Mouse (Mus musculus): Measurements from ENCODE around the gene Hoxd10. TPM values are rescaled to one million over a fixed set of nuclear protein-coding genes. Genes with fewer than 3 reads are reported as not detected.

Hoxd10 gene
- total RNA-seq, 2 experiments from 2014 or later, result not detected

- ATAC-seq (replicated peaks; ENCODE audit: poor library complexity), result peak; percentile 61
Observed at GRCm38 (mm10) chr2:74663291-74663925, 28.3 kb upstream of the Hoxd10 start.

GRCm38 (mm10) chr2:74666411-74666810 lies 25.3 kb upstream of the Hoxd10 start:
- ATAC-seq (replicated peaks; ENCODE audit: poor library complexity), result no peak

- ATAC-seq (replicated peaks; ENCODE audit: poor library complexity), result no peak
Observed at GRCm38 (mm10) chr2:74667191-74667841, 24.4 kb upstream of the Hoxd10 start.

GRCm38 (mm10) chr2:74667842-74668357 lies 23.8 kb upstream of the Hoxd10 start, which contains the start of gene Hoxd13:
TSS of gene Hoxd13 (plus strand) at chr2:74668310.
- ATAC-seq (replicated peaks; ENCODE audit: poor library complexity), result no peak

GRCm38 (mm10) chr2:74668370-74669229 lies 23.1 kb upstream of the Hoxd10 start:
- ATAC-seq (replicated peaks; ENCODE audit: poor library complexity), result no peak

- no peak for ATAC-seq (replicated peaks; ENCODE audit: poor library complexity)
Observed at GRCm38 (mm10) chr2:74669230-74669578, 22.5 kb upstream of the Hoxd10 start.

- no peak for ATAC-seq (replicated peaks; ENCODE audit: poor library complexity)
Observed at GRCm38 (mm10) chr2:74669650-74670235, 22.0 kb upstream of the Hoxd10 start.

GRCm38 (mm10) chr2:74670632-74671188 lies 21.0 kb upstream of the Hoxd10 start:
- no peak for ATAC-seq (replicated peaks; ENCODE audit: poor library complexity)

- no peak for ATAC-seq (replicated peaks; ENCODE audit: poor library complexity)
Observed at GRCm38 (mm10) chr2:74671847-74672246, 19.9 kb upstream of the Hoxd10 start.

GRCm38 (mm10) chr2:74672481-74673362 lies 19.0 kb upstream of the Hoxd10 start:
- peak; percentile 89 for ATAC-seq (replicated peaks; ENCODE audit: poor library complexity)

- no peak for ATAC-seq (replicated peaks; ENCODE audit: poor library complexity)
Observed at GRCm38 (mm10) chr2:74673835-74674425, 17.8 kb upstream of the Hoxd10 start.

- no peak for ATAC-seq (replicated peaks; ENCODE audit: poor library complexity)
Observed at GRCm38 (mm10) chr2:74674881-74675665, 16.7 kb upstream of the Hoxd10 start, which contains the start of gene Hoxd12. TSS of gene Hoxd12 (plus strand) at chr2:74675013.

GRCm38 (mm10) chr2:74675666-74676282 lies 15.9 kb upstream of the Hoxd10 start:
- ATAC-seq (replicated peaks; ENCODE audit: poor library complexity), result no peak

GRCm38 (mm10) chr2:74676376-74677052 lies 15.2 kb upstream of the Hoxd10 start:
- ATAC-seq (replicated peaks; ENCODE audit: poor library complexity), result no peak

- ATAC-seq (replicated peaks; ENCODE audit: poor library complexity), result no peak
Observed at GRCm38 (mm10) chr2:74677106-74677505, 14.6 kb upstream of the Hoxd10 start.

- ATAC-seq (replicated peaks; ENCODE audit: poor library complexity), result no peak
Observed at GRCm38 (mm10) chr2:74678891-74679595, 12.7 kb upstream of the Hoxd10 start, which contains the start of gene Hoxd11. TSS of gene Hoxd11 (plus strand) at chr2:74679557.

GRCm38 (mm10) chr2:74679596-74679971 lies 12.1 kb upstream of the Hoxd10 start:
- no peak for ATAC-seq (replicated peaks; ENCODE audit: poor library complexity)

Measured in megakaryocyte progenitor cell, adult 5-6 weeks (primary cell).